Mouse (Mus musculus) MEL (cell line): ENCODE measurements around the gene Arid5b. TPM values are rescaled to one million over a fixed set of nuclear protein-coding genes. Genes with fewer than 3 reads are reported as not detected.

Source experiments
- DNase-seq: peaks from one replicate; pipeline ENCODE4 v3.0.0; 2011; ENCODE audit warnings: low read depth, low spot score
- H3K27ac ChIP-seq: 2 replicates; pipeline ENCODE4 v1.5.1; 2012; ENCODE audit warnings: low read depth, mild to moderate bottlenecking, control low read depth, low read length, moderate library complexity; ENCODE audit not compliant: control insufficient read depth
- H3K27me3 ChIP-seq, 2 experiments: fragments of 150-350 bp in 1 of 2; sonication (generic) in 1 of 2; 2 replicates each; pipeline ENCODE4 v1.6.1; 2012; ENCODE audit warnings: low read length in 2 of 2, mild to moderate bottlenecking in 2 of 2, improper control_type of control experiment in 1 of 2, moderate library complexity in 1 of 2; ENCODE audit not compliant: insufficient read depth in 2 of 2, control insufficient read depth in 1 of 2
- H3K36me3 ChIP-seq, 2 experiments: 2 replicates each; pipeline ENCODE4 v1.6.1; 2012 to 2014; ENCODE audit warnings: low read length in 2 of 2, improper control_type of control experiment in 1 of 2, inconsistent platforms in 1 of 2, mild to moderate bottlenecking in 1 of 2; ENCODE audit not compliant: insufficient read depth in 2 of 2, control insufficient read depth in 1 of 2
- H3K4me1 ChIP-seq, 2 experiments: fragments of 150-350 bp in 1 of 2; sonication (generic) in 1 of 2; 2 replicates each; pipeline ENCODE4 v1.6.1; 2012; ENCODE audit warnings: low read length in 2 of 2, improper control_type of control experiment in 1 of 2, mild to moderate bottlenecking in 1 of 2; ENCODE audit not compliant: insufficient read depth in 2 of 2, control insufficient read depth in 1 of 2
- H3K4me3 ChIP-seq, 2 experiments: fragments of 150-350 bp in 1 of 2; sonication (generic) in 1 of 2; 2 replicates each; pipeline ENCODE4 v1.5.1; 2012; ENCODE audit warnings: low read depth in 2 of 2, low read length in 2 of 2, mild to moderate bottlenecking in 2 of 2, moderate library complexity in 2 of 2, control low read depth in 1 of 2, improper control_type of control experiment in 1 of 2; ENCODE audit not compliant: control insufficient read depth in 1 of 2, insufficient read depth in 1 of 2
- H3K79me2 ChIP-seq: 2 replicates; pipeline ENCODE4 v1.6.1; 2012; ENCODE audit warnings: mild to moderate bottlenecking, low read length, moderate library complexity; ENCODE audit not compliant: control insufficient read depth, poor library complexity, insufficient read depth
- H3K9ac ChIP-seq: 2 replicates; pipeline ENCODE4 v1.6.1; 2012; ENCODE audit warnings: low read depth, mild to moderate bottlenecking, control low read depth, low read length, moderate library complexity; ENCODE audit not compliant: control insufficient read depth, poor library complexity, severe bottlenecking
- H3K9me3 ChIP-seq: fragments of 150-350 bp; sonication (generic); replicated peaks from 2 replicates; pipeline ENCODE4 v1.6.1; 2012; ENCODE audit warnings: mild to moderate bottlenecking, low read length, improper control_type of control experiment, moderate library complexity; ENCODE audit not compliant: insufficient read depth
- BHLHE40 ChIP-seq: IDR thresholded peaks from 2 replicates; pipeline ENCODE4 v1.6.1; 2012; ENCODE audit warnings: low read depth, mild to moderate bottlenecking, inconsistent platforms, low read length, improper control_type of control experiment, borderline replicate concordance
- CHD1 ChIP-seq: IDR thresholded peaks from 2 replicates; pipeline ENCODE4 v1.6.1; 2012; ENCODE audit warnings: low read depth, mild to moderate bottlenecking, inconsistent platforms, low read length, improper control_type of control experiment
- CHD2 ChIP-seq: IDR thresholded peaks from 2 replicates; pipeline ENCODE4 v1.6.1; 2011; ENCODE audit warnings: low read length, improper control_type of control experiment
- ELF1 ChIP-seq: IDR thresholded peaks from 2 replicates; pipeline ENCODE4 v1.6.1; 2014; ENCODE audit warnings: low read depth, mild to moderate bottlenecking, inconsistent platforms, low read length, improper control_type of control experiment, moderate library complexity
- EP300 ChIP-seq, 2 experiments: IDR thresholded peaks; 2 replicates each; pipeline ENCODE4 v1.6.1; 2011; ENCODE audit warnings: improper control_type of control experiment in 2 of 2, low read length in 2 of 2, low read depth in 1 of 2, mild to moderate bottlenecking in 1 of 2
- ETS1 ChIP-seq: IDR thresholded peaks from 2 replicates; pipeline ENCODE4 v1.6.1; 2012; ENCODE audit warnings: low read depth, mild to moderate bottlenecking, inconsistent platforms, low read length, improper control_type of control experiment, moderate library complexity
- GABPA ChIP-seq: IDR thresholded peaks from 2 replicates; pipeline ENCODE4 v1.6.1; 2012; ENCODE audit warnings: low read depth, mild to moderate bottlenecking, inconsistent platforms, low read length, improper control_type of control experiment, moderate library complexity
- HCFC1 ChIP-seq: IDR thresholded peaks from 2 replicates; pipeline ENCODE4 v1.6.1; 2012; ENCODE audit warnings: low read depth, mild to moderate bottlenecking, inconsistent platforms, low read length, improper control_type of control experiment, moderate library complexity
- KAT2A ChIP-seq: conservative IDR thresholded peaks from 2 replicates; pipeline ENCODE4 v1.6.1; 2012; ENCODE audit warnings: low read depth, low read length, improper control_type of control experiment, inconsistent platforms
- MAFK ChIP-seq: IDR thresholded peaks from 2 replicates; pipeline ENCODE4 v1.6.1; 2011; ENCODE audit warnings: low read depth, mild to moderate bottlenecking, low read length, improper control_type of control experiment, borderline replicate concordance
- MAX ChIP-seq: IDR thresholded peaks from 2 replicates; pipeline ENCODE4 v1.6.1; 2011; ENCODE audit warnings: low read length, improper control_type of control experiment
- MXI1 ChIP-seq: IDR thresholded peaks from 2 replicates; pipeline ENCODE4 v1.6.1; 2011; ENCODE audit warnings: mild to moderate bottlenecking, low read depth, low read length, improper control_type of control experiment
- MYC ChIP-seq: IDR thresholded peaks from 2 replicates; pipeline ENCODE4 v1.6.1; 2011; ENCODE audit warnings: low read depth, mild to moderate bottlenecking, low read length, improper control_type of control experiment, moderate library complexity
- NELFE ChIP-seq: IDR thresholded peaks from 2 replicates; pipeline ENCODE4 v1.6.1; 2011; ENCODE audit warnings: low read depth, low read length, improper control_type of control experiment
- POLR2A ChIP-seq, 2 experiments: IDR thresholded peaks; 2 replicates each; pipeline ENCODE4 v1.6.1; 2011 to 2012; ENCODE audit warnings: low read length in 2 of 2, mild to moderate bottlenecking in 2 of 2, control low read depth in 1 of 2, improper control_type of control experiment in 1 of 2, low read depth in 1 of 2, moderate library complexity in 1 of 2; ENCODE audit not compliant: control insufficient read depth in 1 of 2, insufficient read depth in 1 of 2, poor library complexity in 1 of 2
- POLR2AphosphoS2 ChIP-seq: IDR thresholded peaks from 2 replicates; pipeline ENCODE4 v1.6.1; 2011; ENCODE audit warnings: low read length, improper control_type of control experiment
- POLR2AphosphoS5 ChIP-seq: IDR thresholded peaks from 2 replicates; pipeline ENCODE4 v1.6.1; 2012; ENCODE audit warnings: low read depth, borderline replicate concordance, mild to moderate bottlenecking, inconsistent platforms, low read length, moderate library complexity, mixed read lengths
- RAD21 ChIP-seq: IDR thresholded peaks from 2 replicates; pipeline ENCODE4 v1.6.1; 2011; ENCODE audit warnings: mild to moderate bottlenecking, low read depth, low read length, improper control_type of control experiment
- SIN3A ChIP-seq: IDR thresholded peaks from 2 replicates; pipeline ENCODE4 v1.6.1; 2012; ENCODE audit warnings: low read length, improper control_type of control experiment, inconsistent platforms
- SMC3 ChIP-seq: IDR thresholded peaks from 2 replicates; pipeline ENCODE4 v1.6.1; 2011; ENCODE audit warnings: low read depth, low read length, improper control_type of control experiment
- TBP ChIP-seq: IDR thresholded peaks from 2 replicates; pipeline ENCODE4 v1.8.0; 2011; ENCODE audit warnings: low read depth, low read length, improper control_type of control experiment
- TCF12 ChIP-seq: IDR thresholded peaks from 2 replicates; pipeline ENCODE4 v1.6.1; 2014; ENCODE audit warnings: low read depth, mild to moderate bottlenecking, inconsistent platforms, low read length, improper control_type of control experiment, moderate library complexity
- USF1 ChIP-seq: IDR thresholded peaks from 2 replicates; pipeline ENCODE4 v1.6.1; 2014; ENCODE audit warnings: low read depth, mild to moderate bottlenecking, inconsistent platforms, low read length, improper control_type of control experiment, moderate library complexity
- ZC3H11A ChIP-seq: IDR thresholded peaks from 2 replicates; pipeline ENCODE4 v1.6.1; 2012; ENCODE audit warnings: low read depth, mild to moderate bottlenecking, inconsistent platforms, low read length, improper control_type of control experiment
- ZKSCAN1 ChIP-seq: IDR thresholded peaks from 2 replicates; pipeline ENCODE4 v1.6.1; 2012; ENCODE audit warnings: low read depth, mild to moderate bottlenecking, inconsistent platforms, low read length, improper control_type of control experiment, moderate library complexity
- ZMIZ1 ChIP-seq: IDR thresholded peaks from 2 replicates; pipeline ENCODE4 v1.6.1; 2012; ENCODE audit warnings: low read depth, mild to moderate bottlenecking, inconsistent platforms, low read length, improper control_type of control experiment, moderate library complexity
- ZNF384 ChIP-seq: IDR thresholded peaks from 2 replicates; pipeline ENCODE4 v1.6.1; 2012; ENCODE audit warnings: low read depth, mild to moderate bottlenecking, inconsistent platforms, low read length, improper control_type of control experiment
- polyA plus RNA-seq, 2 experiments: library from polyadenylated mRNA; stranded (reverse) in 1 of 2; unstranded in 1 of 2; fragments of >175 nt in 1 of 2; fragments of >200 nt in 1 of 2; gene quantifications; 2 replicates each; pipeline versions ENCODE4 v1.2.1 to v1.2.4; 2012; ENCODE audit warnings: low replicate concordance in 2 of 2, low read depth in 1 of 2; ENCODE audit not compliant: insufficient read length in 2 of 2, insufficient read depth in 1 of 2, missing spikeins in 1 of 2
- total RNA-seq: library from RNA; depleted of rRNA; stranded (reverse); fragments of 300-350 nt; gene quantifications from 2 replicates; pipeline ENCODE4 v1.2.3, GENCODE M21; 2012

The Arid5b gene
- total and polyA plus RNA-seq, 3 experiments = 0.03 TPM; not detected in 2

DNA sequence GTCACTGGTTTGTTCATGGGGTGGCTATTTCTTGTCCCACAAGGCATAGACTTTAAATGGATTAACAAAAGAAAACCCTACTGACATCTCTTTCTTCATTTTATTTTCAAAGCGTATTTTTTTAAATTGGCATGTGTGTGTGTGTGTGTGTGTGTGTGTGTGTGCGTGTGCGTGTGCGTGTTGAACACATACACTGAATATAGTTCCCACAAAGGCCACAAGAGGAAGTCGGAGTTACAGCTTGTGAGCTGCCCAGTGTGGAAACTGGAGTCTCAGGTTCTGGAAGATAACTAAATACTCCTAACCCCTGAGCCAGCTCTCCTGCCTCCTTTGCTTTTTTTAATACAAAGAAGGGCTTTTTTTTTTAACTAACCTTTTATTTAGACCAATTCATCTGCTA, 203.4 kb downstream of the Arid5b start:
- H3K27ac ChIP-seq = no peak overlapping the region
- H3K36me3 ChIP-seq = no peaks in the 10 kb centered on the region
- no peaks in the 10 kb centered on the region for H3K79me2 ChIP-seq
- no peak for DNase-seq
- H3K27me3 ChIP-seq = no peaks in the 10 kb centered on the region
- H3K9me3 ChIP-seq = no peaks in the 10 kb centered on the region
- no peak overlapping the region for H3K9ac ChIP-seq
- H3K4me3 ChIP-seq = no peak overlapping the region
- TF ChIP-seq POLR2AphosphoS2 (no peak), MAFK (no peak), ETS1 (no peak), KAT2A (no peak), ZKSCAN1 (no peak), RAD21 (no peak), CHD2 (no peak), HCFC1 (no peak), USF1 (no peak), MXI1 (no peak), NELFE (no peak), POLR2AphosphoS5 (no peak), TBP (no peak), BHLHE40 (no peak), ZNF384 (no peak), SIN3A (no peak), ELF1 (no peak), GABPA (no peak), ZMIZ1 (no peak), MYC (no peak)
- H3K4me1 ChIP-seq = peaks cover 0 to under 1% of the 10 kb centered on the region in 2 experiments; a peak in 1 of 4 replicates

DNA sequence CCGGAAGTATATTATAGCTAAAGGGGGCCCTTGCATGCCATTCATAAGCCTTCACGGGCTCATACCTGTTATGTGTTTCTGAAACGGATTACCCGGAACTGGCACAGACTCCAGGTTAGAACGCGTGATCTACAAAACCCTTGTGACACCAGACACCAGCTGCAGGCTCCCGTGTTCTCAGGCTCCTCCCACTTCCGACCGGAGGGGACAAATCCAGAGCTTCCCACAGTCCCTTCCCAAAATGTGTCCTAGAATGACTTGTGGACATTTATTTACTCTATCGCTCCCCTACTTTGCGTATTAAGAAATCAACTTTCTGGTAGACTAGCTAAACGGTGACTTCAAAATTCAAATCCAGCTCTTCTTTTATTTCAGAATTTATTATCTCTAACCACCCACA, 204.2 kb downstream of the Arid5b start:
- Histone ChIP-seq H3K36me3 (no peaks in the 10 kb centered on the region), H3K9ac (no peak overlapping the region), H3K4me1 (no peaks in the 10 kb centered on the region), H3K79me2 (no peaks in the 10 kb centered on the region)
- TF ChIP-seq ZC3H11A (no peak), POLR2A (IDR thresholded peaks at IDR 0.05; ENCODE audit: control insufficient read depth in 1 of 2, insufficient read depth in 1 of 2, low read depth in 1 of 2, low read length in 2 of 2, poor library complexity in 1 of 2) (no peak), TCF12 (no peak), ZMIZ1 (no peak), EP300 (IDR thresholded peaks at IDR 0.05; ENCODE audit: low read depth in 1 of 2, low read length in 2 of 2) (no peak), USF1 (no peak), SMC3 (no peak), MAX (no peak), CHD1 (no peak), ELF1 (no peak)
- TF ChIP-seq, all 39 proteins: peak for 0
- DNase-seq = no peak
- Histone ChIP-seq H3K9me3 (no peaks in the 10 kb centered on the region), H3K27me3 (no peaks in the 10 kb centered on the region), H3K4me3 (no peak overlapping the region), H3K27ac (no peak overlapping the region)
